Mouse (Mus musculus) lung, postnatal 10 days (tissue): Measurements from ENCODE around the gene Gm6685.
A peak's percentile ranks its signal among the peaks of the same experiment; 100 is the strongest.
"Not testable (repeated sequence)": the region's sequence is repeated elsewhere in the genome, so short reads cannot be mapped to it uniquely, and the experiment has no call there.

Experiments
- DNase-seq: peaks from one replicate; pipeline ENCODE4 v3.0.0; 2021

Gm6685 gene

DNA sequence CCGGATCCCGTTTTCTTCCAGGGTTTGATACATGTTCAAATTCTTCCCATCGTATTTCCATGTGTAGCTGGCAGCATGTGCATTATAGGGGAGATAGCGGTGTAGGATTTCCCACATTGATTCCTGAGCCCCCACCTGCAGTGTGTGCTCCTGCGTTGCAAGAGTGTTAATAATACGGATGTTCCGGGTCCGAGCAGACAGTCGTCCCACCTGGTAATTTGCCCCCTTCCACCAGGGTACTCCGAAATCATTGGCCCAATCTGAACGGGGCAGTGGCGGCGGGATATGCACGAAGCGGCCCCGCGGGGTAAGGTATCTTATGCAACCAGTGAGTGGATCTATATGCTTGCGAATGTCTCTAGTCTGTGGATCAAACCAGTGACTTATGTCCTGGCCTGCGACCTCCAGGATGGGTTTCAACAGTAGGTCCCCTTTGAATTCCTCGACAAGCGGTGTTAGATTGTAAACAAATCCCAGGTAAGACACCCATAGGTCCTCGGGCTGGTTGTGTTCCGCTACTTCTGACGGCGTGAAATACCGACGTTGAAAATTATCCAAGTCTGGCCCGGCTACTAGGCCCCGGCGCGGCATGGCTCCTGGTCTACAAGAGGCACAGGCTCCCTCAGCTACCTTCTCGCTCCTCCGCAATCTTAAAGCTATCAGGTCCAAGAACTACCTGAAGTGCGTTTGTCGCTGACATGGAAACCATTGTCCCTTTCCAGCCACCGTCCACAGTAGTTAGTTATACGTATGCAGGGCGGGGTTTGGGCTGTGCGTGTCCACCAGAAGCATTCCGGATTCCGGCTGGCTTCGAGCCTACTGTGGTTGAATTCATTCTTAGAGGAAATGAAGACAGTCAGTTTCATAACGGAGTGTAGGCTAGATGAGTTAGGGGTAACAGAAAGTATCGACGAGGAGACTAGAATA, at the start of gene Gm6685:
Gene Gm6685 (minus strand): TSS at position 644 of the 927 bp plus-strand sequence.
- DNase-seq: not testable (repeated sequence)

DNA sequence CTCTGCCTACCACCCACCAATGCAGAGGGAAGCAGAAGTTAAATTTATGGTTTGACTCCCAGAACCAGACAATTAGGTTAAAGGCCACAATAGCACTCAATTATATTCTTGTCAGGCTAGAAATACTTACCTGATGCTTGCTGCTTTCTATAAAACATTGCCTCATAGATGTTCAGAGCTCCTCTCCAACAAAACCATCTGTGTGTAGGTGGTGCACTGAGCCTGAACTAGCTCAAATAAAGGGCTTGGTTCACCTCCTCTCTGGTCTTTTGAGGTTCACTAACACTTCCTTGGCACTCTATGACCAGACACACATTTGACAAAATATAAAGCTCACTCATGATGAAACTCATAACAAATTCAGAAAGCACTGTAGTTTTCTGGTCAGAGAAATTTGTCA, 36.2 kb upstream of the Gm6685 start:
- no peak for DNase-seq

DNA sequence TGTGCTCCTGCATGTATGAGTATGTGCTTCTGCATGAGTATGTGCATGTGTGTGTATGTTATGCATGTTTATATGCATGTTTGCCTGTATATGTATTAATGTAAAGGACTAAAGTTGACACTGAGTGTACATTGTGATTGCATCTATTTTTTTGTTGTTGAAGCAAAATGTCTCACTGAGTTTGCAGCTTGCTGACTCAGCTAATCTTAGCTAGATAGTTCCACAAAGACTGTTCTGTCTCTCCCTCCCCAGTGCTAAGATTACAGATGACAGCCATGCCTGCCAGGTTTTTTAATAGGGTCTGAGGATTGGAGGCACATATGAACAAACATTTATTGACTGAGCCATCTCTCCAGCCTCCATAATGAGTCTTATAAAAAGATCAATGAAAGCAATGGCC, 35.0 kb upstream of the Gm6685 start:
- no peak for DNase-seq

DNA sequence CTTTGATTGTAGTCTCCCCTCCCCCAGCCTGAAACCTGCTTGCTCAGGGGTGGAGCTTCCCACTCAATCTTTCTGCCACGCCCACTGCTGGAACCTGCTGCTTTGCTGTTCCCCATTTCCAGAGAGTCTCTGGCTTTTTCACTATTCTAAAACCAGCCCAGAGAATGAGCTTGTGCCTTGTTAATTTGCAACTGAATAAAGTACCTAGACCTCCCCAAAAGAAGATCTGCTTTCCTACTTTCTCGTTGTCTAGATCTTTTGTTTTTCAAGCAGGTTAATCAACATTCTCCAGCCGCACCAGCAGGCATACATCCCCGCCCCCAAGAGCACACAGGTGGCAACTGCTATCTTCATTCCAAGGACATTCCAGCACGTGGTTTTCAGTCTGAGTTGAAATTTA, 31.7 kb upstream of the Gm6685 start:
- not testable (repeated sequence) for DNase-seq

DNA sequence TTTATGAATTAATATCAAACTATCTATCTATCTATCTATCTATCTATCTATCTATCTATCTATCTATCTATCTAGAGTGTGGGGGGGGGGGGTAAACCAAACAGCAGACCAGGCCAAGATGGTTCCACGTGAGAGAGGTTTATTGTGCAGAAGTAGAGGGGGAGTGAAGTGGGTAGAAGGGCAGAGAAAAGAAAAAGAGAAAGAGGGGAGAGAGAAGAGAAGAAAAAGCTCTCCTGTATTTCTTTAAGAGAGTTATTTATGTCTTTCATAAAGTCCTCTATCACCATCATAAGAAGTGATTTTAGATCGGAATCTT, 26.2 kb upstream of the Gm6685 start:
- no peak for DNase-seq

DNA sequence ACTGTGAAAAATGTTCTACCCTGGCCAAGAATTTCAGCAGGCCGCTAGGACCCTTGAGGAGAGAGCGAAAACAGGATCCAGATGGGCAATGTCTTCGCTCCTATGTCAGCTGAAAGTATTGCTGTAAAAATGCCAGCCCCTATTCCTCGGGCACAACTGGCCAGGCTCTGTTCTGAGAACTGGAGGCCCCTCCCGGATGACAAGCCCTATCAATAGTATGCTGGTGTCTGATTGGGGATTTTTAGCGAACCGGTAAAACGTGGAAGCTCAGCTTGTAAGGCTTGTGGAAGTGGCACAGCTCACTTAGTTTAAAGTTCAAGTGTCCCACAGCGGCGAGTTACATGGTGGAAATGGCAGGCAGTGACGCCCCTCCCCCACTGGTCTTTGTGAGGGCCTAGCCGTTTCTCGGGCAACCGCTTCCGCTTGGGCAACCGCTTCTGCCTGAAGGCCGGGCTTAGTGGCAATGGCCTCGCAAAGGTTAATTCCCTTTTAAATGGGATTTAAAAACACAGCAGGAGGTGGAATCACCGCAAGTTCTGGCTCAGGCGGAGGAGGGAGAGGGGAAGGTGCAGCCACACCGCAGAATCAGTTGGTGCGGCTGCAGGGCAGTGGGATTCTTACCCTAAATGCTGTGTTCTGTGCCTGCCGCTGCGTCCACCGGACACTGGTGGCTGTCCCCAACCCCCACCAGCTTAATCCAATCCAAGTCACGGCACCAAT, 25.7 kb upstream of the Gm6685 start:
- peak; percentile 92 for DNase-seq

DNA sequence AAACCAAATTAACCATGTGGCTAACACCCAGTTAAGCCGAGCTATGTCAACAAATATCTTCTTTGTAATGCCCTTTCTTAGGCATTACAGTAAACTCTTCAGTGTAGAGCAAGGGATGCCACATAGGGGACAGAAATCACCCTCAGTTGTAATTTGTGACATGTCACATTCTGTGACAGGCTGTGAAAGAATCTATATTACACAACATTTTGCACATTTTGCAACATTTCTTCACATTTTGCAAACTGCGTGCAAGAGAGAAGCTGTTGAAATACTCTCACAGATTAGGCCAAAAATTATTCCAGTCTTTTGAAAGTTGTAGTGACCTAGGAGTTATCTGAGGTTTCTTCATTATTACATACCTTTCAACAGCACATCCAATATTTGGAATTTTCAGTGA, 3.8 kb upstream of the Gm6685 start:
- no peak for DNase-seq

DNA sequence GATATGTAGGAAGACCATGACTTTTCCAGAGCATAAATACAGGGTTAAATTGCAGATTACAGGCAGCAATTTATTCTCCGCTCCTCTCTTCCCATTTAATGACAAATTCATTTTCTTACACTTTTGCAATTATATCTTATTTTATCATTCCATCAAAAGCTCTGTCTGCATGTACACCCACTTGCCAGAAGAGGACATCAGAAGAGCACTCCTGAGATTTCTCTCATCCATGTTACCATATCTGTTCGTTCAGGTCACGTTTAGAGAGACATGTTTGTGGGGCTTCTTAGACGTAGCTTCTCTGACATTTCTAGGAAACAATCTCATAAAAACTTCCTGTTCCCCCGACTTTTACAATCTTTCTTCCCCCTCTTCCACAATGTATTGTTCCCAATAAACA, 2.2 kb upstream of the Gm6685 start:
- no peak for DNase-seq

DNA sequence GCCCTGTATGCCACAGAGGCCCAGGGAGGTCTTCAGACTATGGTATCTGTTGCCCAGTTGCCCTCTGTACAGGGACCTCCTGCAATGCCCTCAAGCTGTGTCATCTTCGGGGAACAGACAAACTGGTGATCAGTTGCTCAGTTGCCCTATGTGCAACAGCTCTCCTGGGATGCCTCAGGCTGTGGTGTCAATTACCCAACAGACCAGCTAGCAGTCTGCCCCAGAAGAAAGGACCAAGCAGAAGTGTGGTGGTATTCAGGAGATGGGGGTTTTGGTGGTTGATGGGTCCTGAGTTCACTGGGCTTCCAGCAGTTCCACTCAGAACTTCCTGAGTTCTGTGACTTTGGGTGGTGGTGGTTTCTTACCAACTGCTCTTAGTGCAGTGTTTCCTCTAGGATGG, 11.8 kb downstream of the Gm6685 start:
- no peak for DNase-seq

DNA sequence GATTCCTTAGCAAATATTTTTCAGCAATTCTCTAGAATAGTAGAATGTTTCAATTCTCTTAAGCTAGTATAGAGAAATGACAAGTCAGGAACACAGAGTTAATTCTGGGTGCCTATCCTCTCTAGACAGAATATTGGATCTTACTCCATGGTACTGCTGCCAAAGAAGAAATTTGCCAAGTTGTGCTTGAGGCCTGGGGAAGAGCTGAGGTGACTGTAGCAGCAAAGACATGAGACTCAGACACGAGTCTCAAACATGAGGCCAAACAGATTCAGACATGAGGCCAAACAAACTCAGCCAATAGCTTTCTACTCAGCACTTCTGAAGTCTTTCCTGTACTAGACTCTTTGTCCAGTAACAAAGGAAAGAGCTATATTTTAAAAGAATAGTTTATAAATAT, 26.3 kb downstream of the Gm6685 start:
- no peak for DNase-seq

DNA sequence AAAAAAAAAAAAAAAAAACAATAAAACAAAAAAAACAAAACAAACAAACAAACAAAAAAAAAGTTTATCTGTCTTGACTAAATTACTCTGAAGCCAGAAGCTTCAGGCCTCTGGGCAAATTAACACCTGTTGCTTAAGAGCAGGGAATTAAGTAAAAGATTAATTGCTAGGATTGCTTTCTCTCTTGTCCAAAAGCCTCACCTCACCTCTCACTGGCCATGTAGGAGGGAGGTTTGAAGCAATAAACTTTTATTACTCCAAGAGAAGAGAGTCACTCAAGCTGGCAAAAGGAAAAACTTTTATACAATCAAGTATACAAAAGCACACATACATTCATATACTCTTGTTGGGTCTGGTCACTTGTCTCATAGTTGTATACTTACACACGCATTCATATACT, 31.9 kb downstream of the Gm6685 start:
- DNase-seq: no peak

DNA sequence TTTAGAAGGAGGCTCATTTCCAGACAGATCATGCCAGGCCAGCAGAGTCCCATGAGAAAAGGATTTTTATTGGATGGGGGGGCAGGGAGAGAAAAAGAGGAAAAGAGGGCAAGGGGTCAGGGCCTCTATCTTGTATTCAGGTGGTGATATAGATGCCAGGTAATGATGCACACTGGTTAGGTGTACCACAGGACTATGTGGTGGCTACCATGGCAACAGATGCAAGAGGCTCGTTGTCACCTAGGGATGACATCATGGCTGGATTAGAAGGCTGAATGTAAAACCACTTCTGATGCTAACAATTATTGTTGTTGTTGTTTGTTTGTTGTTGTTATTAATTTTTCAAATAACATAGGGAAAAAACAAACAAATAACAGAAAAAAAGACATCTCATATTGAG, 49.2 kb downstream of the Gm6685 start:
- no peak for DNase-seq
